Mouse (Mus musculus) midbrain, embryonic 16.5 days (tissue): ENCODE results near the gene Map3k11. TPM values are rescaled to one million over a fixed set of nuclear protein-coding genes. Genes with fewer than 3 reads are reported as not detected.

Experiments
- ATAC-seq: fragments of 200-750 bp; cut with Nextera tagmentation; 2 replicates; pipeline ENCODE4 v1.8.0; 2017; ENCODE audit warnings: moderate TSS enrichment
- H3K27ac ChIP-seq: fragments of 300-500 bp; sonication (generic); 2 replicates; pipeline ENCODE4 v1.5.1; 2014; ENCODE audit warnings: mild to moderate bottlenecking, low read length, mixed read lengths
- H3K27me3 ChIP-seq: fragments of 300-500 bp; sonication (generic); 2 replicates; pipeline ENCODE4 v1.6.1; 2014; ENCODE audit warnings: low read depth, low read length, mixed read lengths; ENCODE audit not compliant: control insufficient read depth, insufficient read depth
- H3K36me3 ChIP-seq: fragments of 300-500 bp; sonication (generic); 2 replicates; pipeline ENCODE4 v1.6.1; 2014; ENCODE audit warnings: mild to moderate bottlenecking, low read length, moderate library complexity, mixed read lengths; ENCODE audit not compliant: control insufficient read depth, insufficient read depth
- H3K4me1 ChIP-seq: fragments of 300-500 bp; sonication (generic); 2 replicates; pipeline ENCODE4 v1.6.1; 2014; ENCODE audit warnings: mild to moderate bottlenecking, low read length, mixed read lengths; ENCODE audit not compliant: control insufficient read depth, insufficient read depth
- H3K4me2 ChIP-seq: fragments of 300-500 bp; sonication (generic); 2 replicates; pipeline ENCODE4 v1.6.1; 2014; ENCODE audit warnings: mild to moderate bottlenecking, low read length, mixed read lengths
- H3K4me3 ChIP-seq: fragments of 300-500 bp; sonication (generic); 2 replicates; pipeline ENCODE4 v1.5.1; 2014; ENCODE audit warnings: low read depth, mild to moderate bottlenecking, low read length, moderate library complexity, mixed read lengths
- H3K9ac ChIP-seq: fragments of 300-500 bp; sonication (generic); 2 replicates; pipeline ENCODE4 v1.6.1; 2014; ENCODE audit warnings: low read depth, low read length, mixed read lengths
- H3K9me3 ChIP-seq: fragments of 300-500 bp; sonication (generic); replicated peaks from 2 replicates; pipeline ENCODE4 v1.6.1; 2014; ENCODE audit warnings: mild to moderate bottlenecking, low read length, mixed read lengths; ENCODE audit not compliant: control insufficient read depth, poor library complexity, severe bottlenecking
- WGBS: fragments of 180-500 bp; shearing (Covaris S2); extraction: QIAGEN DNeasy Blood & Tissue Kit; methylation state at CpG from one replicate; pipeline ENCODE4 v1.1.7; 2014; 5-methylcytosine and 5-hydroxymethylcytosine counted together
- microRNA-seq: library from miRNA; unstranded; fragments of <30 nt; microRNA quantifications from one replicate; pipeline ENCODE4, GENCODE M21; 2017
- polyA plus RNA-seq: library from polyadenylated mRNA; unstranded; fragments of >200 nt; fragmentation: Nextera tagmentation; extraction: Ambion mirVana; gene quantifications from 2 replicates; pipeline ENCODE4 v1.2.1, GENCODE M21; 2015

Map3k11 gene
- polyA plus RNA-seq, 1 experiment from 2014 or later: 9.5 TPM

DNA sequence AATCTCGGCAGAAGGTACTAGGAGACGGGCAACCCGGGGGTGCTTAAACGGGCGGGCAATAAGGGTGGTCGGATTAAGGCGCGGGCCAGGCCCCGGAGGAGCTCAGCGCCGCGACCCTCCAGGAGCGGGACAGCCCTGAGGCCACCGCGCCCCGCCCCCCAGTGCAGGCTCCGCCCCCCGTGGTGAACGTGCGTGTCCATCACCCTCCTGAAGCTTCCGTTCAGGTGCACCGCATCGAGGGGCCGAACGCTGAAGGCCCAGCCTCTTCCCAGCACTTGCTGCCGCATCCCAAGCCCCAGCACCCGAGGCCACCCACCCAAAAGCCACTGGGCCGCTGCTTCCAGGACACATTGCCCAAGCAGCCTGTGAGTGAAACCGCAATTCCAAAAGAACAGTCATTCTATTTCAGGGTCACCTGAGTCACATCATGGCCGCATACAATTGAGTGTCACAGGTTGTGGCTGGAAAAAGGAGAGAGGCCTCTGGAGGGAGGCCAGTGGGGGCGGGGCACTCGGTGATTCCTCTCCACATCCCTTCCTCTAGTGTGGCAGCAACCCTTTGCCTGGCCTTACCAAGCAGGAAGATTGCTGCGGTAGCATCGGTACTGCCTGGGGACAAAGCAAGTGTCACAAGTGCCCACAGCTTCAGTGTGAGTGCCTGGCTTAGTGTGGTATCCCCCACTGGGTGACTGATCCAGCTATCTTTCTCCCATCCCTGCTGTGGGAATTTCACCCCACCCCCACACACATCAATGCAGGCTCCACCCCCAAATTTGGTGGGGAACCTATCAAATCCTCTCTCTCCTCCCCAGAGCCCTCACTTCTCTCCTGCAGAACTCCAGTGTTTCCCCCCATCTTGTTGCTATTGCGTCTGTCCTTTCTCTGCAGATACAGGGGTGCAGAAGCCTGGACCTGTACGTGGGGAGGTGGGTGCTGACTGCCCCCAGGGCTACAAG is 57.5 kb downstream of the Map3k11 start:
- peaks cover 26% of the 10 kb centered on the region for H3K4me1 ChIP-seq
- H3K27ac ChIP-seq: no peak overlapping the region
- H3K9ac ChIP-seq: peak overlapping the region; percentile 45
- 4% methylated on average over 32 of the region's 36 CpGs for WGBS
- H3K36me3 ChIP-seq: no peaks in the 10 kb centered on the region
- peak overlapping the region; percentile 53 for H3K4me2 ChIP-seq
- peaks cover 26% of the 10 kb centered on the region for H3K27me3 ChIP-seq
- ATAC-seq: peak; percentile 12; the same call in 1 of the 2 replicates
- H3K9me3 ChIP-seq: no peaks in the 10 kb centered on the region
- H3K4me3 ChIP-seq: peak overlapping the region; percentile 26

DNA sequence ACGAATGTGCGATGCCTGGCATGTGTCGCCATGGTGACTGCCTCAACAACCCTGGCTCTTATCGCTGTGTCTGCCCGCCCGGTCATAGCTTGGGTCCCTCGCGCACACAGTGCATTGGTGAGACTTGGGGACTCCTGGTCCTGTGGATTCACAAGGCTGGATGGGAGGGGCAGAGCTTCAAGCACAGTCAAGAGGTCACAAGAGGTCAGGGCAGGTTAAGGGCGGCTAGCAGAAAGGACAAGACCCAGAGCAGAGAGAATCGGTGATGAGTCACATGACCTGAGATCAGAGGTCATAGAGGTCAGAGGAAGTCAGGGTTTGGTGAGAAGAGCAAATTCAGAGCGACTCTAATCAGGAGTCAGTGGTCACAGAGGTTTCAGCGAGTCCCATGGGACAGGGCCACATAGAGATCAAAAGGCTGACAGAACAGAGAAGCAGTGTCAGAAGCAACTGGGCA is 58.4 kb downstream of the Map3k11 start:
- WGBS: 16% methylated on average over 12 of the region's 12 CpGs
- H3K9me3 ChIP-seq: no peaks in the 10 kb centered on the region
- peaks cover 20% of the 10 kb centered on the region for H3K4me1 ChIP-seq
- peak; percentile 27; the same call in 1 of the 2 replicates for ATAC-seq
- no peak overlapping the region for H3K27ac ChIP-seq
- H3K4me2 ChIP-seq: no peak overlapping the region
- no peak overlapping the region for H3K4me3 ChIP-seq
- no peaks in the 10 kb centered on the region for H3K36me3 ChIP-seq
- H3K9ac ChIP-seq: no peak overlapping the region
- H3K27me3 ChIP-seq: peaks cover 35% of the 10 kb centered on the region

DNA sequence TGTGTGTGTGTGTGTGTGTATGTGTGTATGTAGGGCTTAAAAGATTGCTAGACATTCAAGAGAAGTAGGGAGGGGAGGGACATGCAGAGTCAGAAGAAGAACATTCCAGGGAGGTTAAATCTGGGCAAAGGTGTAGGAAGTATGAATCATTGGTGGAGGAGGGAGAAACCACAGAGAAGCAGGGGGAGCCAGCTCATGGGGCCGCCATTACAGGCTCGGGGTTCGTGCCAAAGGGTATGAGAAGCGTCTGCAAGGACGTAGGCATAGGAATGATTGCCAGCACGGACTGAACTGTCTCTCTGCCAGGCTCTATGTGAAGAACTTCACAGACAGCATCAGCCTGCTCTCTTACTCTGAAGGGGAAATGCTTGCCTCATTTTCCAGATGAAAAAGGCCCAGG is 60.9 kb downstream of the Map3k11 start:
- Histone ChIP-seq H3K27ac (no peak overlapping the region), H3K4me1 (peaks cover 12% of the 10 kb centered on the region), H3K9ac (no peak overlapping the region), H3K36me3 (no peaks in the 10 kb centered on the region), H3K4me2 (no peak overlapping the region), H3K27me3 (peaks cover 45% of the 10 kb centered on the region), H3K4me3 (no peak overlapping the region), H3K9me3 (no peaks in the 10 kb centered on the region)
- no peak for ATAC-seq
- WGBS: 88% methylated on average over 6 of the region's 6 CpGs

DNA sequence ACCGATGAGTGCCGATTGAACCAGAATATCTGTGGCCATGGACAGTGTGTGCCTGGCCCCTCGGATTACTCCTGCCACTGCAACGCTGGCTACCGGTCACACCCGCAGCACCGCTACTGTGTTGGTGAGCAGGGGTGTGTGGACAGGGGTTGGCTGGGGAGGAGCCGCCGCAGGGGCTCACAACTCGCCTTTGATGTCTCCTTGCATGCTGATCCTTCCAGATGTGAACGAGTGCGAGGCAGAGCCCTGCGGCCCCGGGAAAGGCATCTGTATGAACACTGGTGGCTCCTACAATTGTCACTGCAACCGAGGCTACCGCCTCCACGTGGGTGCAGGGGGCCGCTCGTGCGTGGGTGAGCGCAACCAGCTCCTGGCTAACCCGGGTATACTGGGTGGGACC is 62.4 kb downstream of the Map3k11 start:
- Histone ChIP-seq H3K4me3 (no peak overlapping the region), H3K4me1 (peaks cover 6% of the 10 kb centered on the region), H3K9me3 (no peaks in the 10 kb centered on the region), H3K9ac (peak overlapping the region; percentile 50; the same call in 1 of the 2 replicates), H3K27me3 (peaks cover 43% of the 10 kb centered on the region), H3K27ac (no peak overlapping the region), H3K36me3 (no peaks in the 10 kb centered on the region), H3K4me2 (no peak overlapping the region)
- WGBS: 8% methylated on average over 22 of the region's 22 CpGs
- no peak for ATAC-seq

DNA sequence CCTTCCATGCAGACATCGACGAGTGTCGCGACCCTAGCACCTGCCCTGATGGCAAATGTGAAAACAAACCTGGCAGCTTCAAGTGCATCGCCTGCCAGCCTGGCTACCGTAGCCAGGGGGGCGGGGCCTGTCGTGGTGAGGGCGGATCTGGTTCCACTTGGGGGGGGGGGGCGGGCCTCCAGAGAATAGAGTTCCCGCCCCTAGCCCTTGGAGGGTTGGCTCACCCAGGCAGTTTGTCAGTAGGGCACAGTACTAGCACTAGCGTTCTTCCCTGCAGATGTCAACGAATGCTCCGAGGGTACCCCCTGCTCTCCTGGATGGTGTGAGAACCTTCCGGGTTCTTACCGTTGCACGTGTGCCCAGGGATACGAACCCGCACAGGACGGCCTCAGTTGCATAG is 63.2 kb downstream of the Map3k11 start:
- Histone ChIP-seq H3K4me3 (no peak overlapping the region), H3K4me2 (no peak overlapping the region), H3K27me3 (peaks cover 43% of the 10 kb centered on the region), H3K9me3 (no peaks in the 10 kb centered on the region), H3K36me3 (no peaks in the 10 kb centered on the region), H3K4me1 (peaks cover 3% of the 10 kb centered on the region; the same call in 1 of the 2 replicates), H3K27ac (no peak overlapping the region), H3K9ac (0 out of 2 replicates have a peak overlapping the region, but pooled peaks have one; percentile 50)
- ATAC-seq: no peak
- WGBS: 8% methylated on average over 20 of the region's 20 CpGs

Small RNA genes within 50 kb of the gene (microRNA-seq; reads per million reads assigned to microRNA genes)
- gene Mir6987: not detected

Other genes starting within 250 kb of the Map3k11 start
- gene Fosl1, start 241.2 kb upstream of the Map3k11 start, polyA plus RNA-seq: not detected in 2 replicates
- gene Ccdc85b, start 230.8 kb upstream of the Map3k11 start, polyA plus RNA-seq: 9.5 and 10.2 TPM in 2 replicates
- gene Fibp, start 228.1 kb upstream of the Map3k11 start, polyA plus RNA-seq: 159 and 178 TPM in 2 replicates
- 5.0 and 5.2 TPM in 2 replicates for gene Ctsw, start 220.2 kb upstream of the Map3k11 start, polyA plus RNA-seq
- gene Efemp2, start 214.8 kb upstream of the Map3k11 start, polyA plus RNA-seq: 34.1 and 35.3 TPM in 2 replicates
- 51.1 and 53.6 TPM in 2 replicates for gene Mus81, start 200.3 kb upstream of the Map3k11 start, polyA plus RNA-seq
- 3,571 and 3,575 TPM in 2 replicates for gene Cfl1, start 198.3 kb upstream of the Map3k11 start, polyA plus RNA-seq
- not detected in 2 replicates for gene 1700020D05Rik, start 185.0 kb upstream of the Map3k11 start, polyA plus RNA-seq
- gene Snx32, start 178.2 kb upstream of the Map3k11 start, polyA plus RNA-seq: 112 and 116 TPM in 2 replicates
- gene Ovol1, start 128.1 kb upstream of the Map3k11 start, polyA plus RNA-seq: 0.11 TPM in 1 of 2 replicates, not detected in the other
- 1.9 and 2.3 TPM in 2 replicates for gene Ap5b1, start 120.7 kb upstream of the Map3k11 start, polyA plus RNA-seq
- 55.5 and 58.4 TPM in 2 replicates for gene Rnaseh2c, start 86.9 kb upstream of the Map3k11 start, polyA plus RNA-seq
- gene Kat5, start 78.5 kb upstream of the Map3k11 start, polyA plus RNA-seq: 82.0 and 83.1 TPM in 2 replicates
- gene Rela, start 51.3 kb upstream of the Map3k11 start, polyA plus RNA-seq: 30.6 and 37.7 TPM in 2 replicates
- gene Sipa1, start 25.0 kb upstream of the Map3k11 start, polyA plus RNA-seq: 17.5 and 17.7 TPM in 2 replicates
- gene Pcnx3, start 166 bp downstream of the Map3k11 start, polyA plus RNA-seq: 23.9 and 25.3 TPM in 2 replicates
- 0.15 TPM in 1 of 2 replicates, not detected in the other for gene Kcnk7, start 15.6 kb downstream of the Map3k11 start, polyA plus RNA-seq
- 31.3 and 38.6 TPM in 2 replicates for gene Ehbp1l1, start 37.6 kb downstream of the Map3k11 start, polyA plus RNA-seq
- 116 and 131 TPM in 2 replicates for gene Fam89b, start 40.9 kb downstream of the Map3k11 start, polyA plus RNA-seq
- gene Ltbp3, start 52.2 kb downstream of the Map3k11 start, polyA plus RNA-seq: 9.3 and 9.6 TPM in 2 replicates
- 86.3 and 86.6 TPM in 2 replicates for gene Scyl1, start 82.7 kb downstream of the Map3k11 start, polyA plus RNA-seq
- gene Frmd8, start 186.5 kb downstream of the Map3k11 start, polyA plus RNA-seq: 14.7 and 16.5 TPM in 2 replicates
- 2.0 and 2.2 TPM in 2 replicates for gene Slc25a45, start 189.1 kb downstream of the Map3k11 start, polyA plus RNA-seq
- gene Tigd3, start 205.4 kb downstream of the Map3k11 start, polyA plus RNA-seq: 13.4 and 14.6 TPM in 2 replicates
- 105 and 121 TPM in 2 replicates for gene Dpf2, start 224.3 kb downstream of the Map3k11 start, polyA plus RNA-seq
- 16.0 and 20.4 TPM in 2 replicates for gene Cdc42ep2, start 236.1 kb downstream of the Map3k11 start, polyA plus RNA-seq